Mouse (Mus musculus): Measurements from ENCODE around the gene Cnn1. TPM values are rescaled to one million over a fixed set of nuclear protein-coding genes. Genes with fewer than 3 reads are reported as not detected.
A peak's percentile ranks its signal among the peaks of the same experiment; 100 is the strongest.
"Not testable (repeated sequence)": the region's sequence is repeated elsewhere in the genome, so short reads cannot be mapped to it uniquely, and the experiment has no call there.

The Cnn1 gene
- polyA plus RNA-seq, 1 experiment from 2014 or later: 157 TPM

DNA sequence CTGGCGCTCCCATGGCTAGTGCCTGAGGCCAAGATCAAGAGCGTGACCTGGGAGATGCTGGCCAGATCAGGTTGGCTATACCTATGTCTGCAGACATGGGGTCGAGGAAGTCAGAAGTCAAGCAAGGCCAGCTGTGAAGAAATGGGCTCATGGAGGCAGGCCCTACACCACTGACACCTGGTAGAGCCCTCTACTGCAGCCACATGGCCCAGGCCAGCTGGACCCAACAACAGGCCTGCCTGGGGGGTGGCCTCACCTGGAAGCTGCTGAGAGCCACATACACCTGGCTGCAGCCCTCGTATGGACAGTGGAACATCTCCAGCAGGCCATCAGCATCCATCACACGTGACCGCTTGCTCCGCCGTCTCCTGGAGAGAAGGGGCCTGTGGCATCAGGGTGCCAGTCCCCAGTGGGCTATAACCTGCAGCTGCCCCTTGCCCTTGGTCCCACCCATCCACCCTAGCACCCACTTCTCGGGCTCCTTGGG lies 41.9 kb upstream of the Cnn1 start:
- peaks cover 7% of the 10 kb centered on the region for H3K4me1 ChIP-seq (replicated peaks)
- no peak overlapping the region for H3K9ac ChIP-seq
- no peak for ATAC-seq (replicated peaks; ENCODE audit: insufficient number of reproducible peaks, insufficient read depth, low FRiP score, low read depth)
- no peaks in the 10 kb centered on the region for H3K9me3 ChIP-seq (replicated peaks)
- peaks cover 43% of the 10 kb centered on the region for H3K27me3 ChIP-seq
- no peak overlapping the region for H3K4me2 ChIP-seq
- 88% methylated on average over 9 of the region's 9 CpGs for WGBS
- peaks cover 32% of the 10 kb centered on the region; the same call in 1 of the 2 replicates for H3K36me3 ChIP-seq
- no peak overlapping the region for H3K4me3 ChIP-seq
- H3K27ac ChIP-seq: no peak overlapping the region

DNA sequence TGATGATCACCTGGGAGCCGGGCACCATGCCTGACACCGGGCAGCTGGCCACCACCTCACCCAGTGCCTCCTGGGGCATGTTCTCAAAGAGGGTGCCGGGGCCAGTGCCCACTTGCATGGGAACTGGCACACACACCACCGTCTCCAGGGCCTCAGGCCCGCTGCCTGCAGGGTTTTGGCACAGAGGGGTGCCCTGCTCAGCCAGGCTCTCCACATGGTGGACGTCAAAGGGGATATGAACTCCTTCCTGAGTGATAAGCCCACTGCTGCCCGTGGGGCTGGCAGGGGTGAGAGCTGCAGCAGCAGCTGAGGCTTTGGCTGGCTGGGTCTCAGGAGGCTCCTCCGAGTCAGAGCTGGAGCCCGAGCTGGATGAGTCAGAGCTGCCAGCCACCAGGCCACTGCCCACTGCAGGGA lies 41.0 kb upstream of the Cnn1 start:
- H3K4me1 ChIP-seq (replicated peaks): peaks cover 7% of the 10 kb centered on the region
- H3K4me3 ChIP-seq: no peak overlapping the region
- no peak for ATAC-seq (replicated peaks; ENCODE audit: insufficient number of reproducible peaks, insufficient read depth, low FRiP score, low read depth)
- 84% methylated on average over 9 of the region's 9 CpGs for WGBS
- peaks cover 34% of the 10 kb centered on the region for H3K27me3 ChIP-seq
- no peak overlapping the region for H3K27ac ChIP-seq
- H3K36me3 ChIP-seq: peaks cover 32% of the 10 kb centered on the region; the same call in 1 of the 2 replicates
- no peak overlapping the region for H3K4me2 ChIP-seq
- H3K9me3 ChIP-seq (replicated peaks): no peaks in the 10 kb centered on the region
- H3K9ac ChIP-seq: no peak overlapping the region

DNA sequence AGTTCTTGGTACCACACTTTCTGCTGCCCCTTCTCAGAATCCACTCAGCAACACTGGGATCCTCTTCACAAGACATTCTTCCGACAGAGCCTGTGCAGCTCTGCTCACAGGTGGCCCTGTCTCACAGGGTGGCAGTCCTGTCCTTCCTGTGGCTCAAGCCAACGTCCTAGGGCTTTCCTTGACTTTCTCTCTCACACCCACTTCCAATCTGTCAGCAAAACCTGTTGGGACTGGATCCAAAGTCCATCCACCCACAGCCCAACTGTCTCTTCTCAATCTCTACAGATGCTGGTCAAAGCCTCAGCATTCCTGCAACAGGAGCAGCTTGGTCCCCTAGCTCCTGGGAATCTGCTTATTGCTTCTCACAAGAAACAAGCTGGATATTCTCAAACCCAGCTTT lies 37.7 kb upstream of the Cnn1 start:
- H3K27me3 ChIP-seq: peaks cover 2% of the 10 kb centered on the region; the same call in 1 of the 2 replicates
- peaks cover 53% of the 10 kb centered on the region for H3K36me3 ChIP-seq
- no peak overlapping the region for H3K27ac ChIP-seq
- H3K9ac ChIP-seq: no peak overlapping the region
- no peak overlapping the region for H3K4me2 ChIP-seq
- no peak for ATAC-seq (replicated peaks; ENCODE audit: insufficient number of reproducible peaks, insufficient read depth, low FRiP score, low read depth)
- H3K9me3 ChIP-seq (replicated peaks): no peaks in the 10 kb centered on the region
- no peak overlapping the region for H3K4me3 ChIP-seq
- 62% methylated on average over 2 of the region's 2 CpGs for WGBS
- H3K4me1 ChIP-seq (replicated peaks): no peaks in the 10 kb centered on the region

DNA sequence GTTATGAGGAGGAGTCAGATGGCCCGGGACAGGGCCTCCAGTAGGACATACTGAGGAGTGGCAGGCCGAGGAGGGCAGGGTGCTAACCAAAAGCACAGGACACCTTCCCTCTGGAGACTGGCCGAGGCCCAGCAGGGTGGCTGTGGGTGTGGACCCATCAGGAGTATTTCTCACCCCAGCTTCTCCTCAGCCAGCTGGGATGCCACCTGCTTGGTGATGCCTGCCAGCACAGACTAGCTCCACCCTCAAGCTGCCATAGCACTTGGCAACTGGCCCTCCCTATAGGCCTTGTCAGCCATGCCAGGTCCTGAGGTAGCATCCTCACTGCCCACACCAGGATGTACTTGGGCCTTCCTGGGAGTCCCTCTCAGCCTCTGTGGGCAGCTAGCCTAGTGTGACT lies 34.7 kb upstream of the Cnn1 start:
- Histone ChIP-seq H3K4me1 (replicated peaks) (0 out of 2 replicates have a peak, but pooled peaks cover 1% of the 10 kb centered on the region), H3K9me3 (replicated peaks) (no peaks in the 10 kb centered on the region), H3K4me3 (no peak overlapping the region), H3K27ac (no peak overlapping the region), H3K9ac (no peak overlapping the region), H3K4me2 (no peak overlapping the region), H3K27me3 (no peaks in the 10 kb centered on the region), H3K36me3 (peaks cover 39% of the 10 kb centered on the region)
- 0 out of 2 replicates have a peak, but pooled peaks have one; percentile 14 for ATAC-seq (replicated peaks; ENCODE audit: insufficient number of reproducible peaks, insufficient read depth, low FRiP score, low read depth)
- WGBS: 88% methylated on average over 3 of the region's 3 CpGs

DNA sequence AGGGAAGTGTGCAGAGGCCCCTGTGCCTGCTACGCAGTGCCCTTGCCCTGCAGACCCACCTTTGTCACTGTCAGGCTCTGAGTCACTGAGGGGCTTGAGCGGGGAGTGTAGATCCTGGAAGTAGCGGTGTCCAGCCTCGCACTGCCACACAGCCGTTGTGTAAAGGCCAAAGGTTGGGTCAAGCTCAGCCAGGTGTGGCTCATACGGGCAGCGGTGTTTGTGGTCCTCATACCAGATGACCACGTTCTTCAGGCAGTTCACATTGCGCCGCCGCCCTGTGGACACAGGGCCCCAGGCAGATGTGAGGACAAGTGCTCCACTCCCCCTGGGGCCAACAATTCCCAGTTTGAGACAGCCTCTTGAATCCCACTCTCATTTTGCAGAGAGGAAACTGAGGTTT lies 33.4 kb upstream of the Cnn1 start:
- no peak overlapping the region for H3K4me3 ChIP-seq
- no peak for ATAC-seq (replicated peaks; ENCODE audit: insufficient number of reproducible peaks, insufficient read depth, low FRiP score, low read depth)

DNA sequence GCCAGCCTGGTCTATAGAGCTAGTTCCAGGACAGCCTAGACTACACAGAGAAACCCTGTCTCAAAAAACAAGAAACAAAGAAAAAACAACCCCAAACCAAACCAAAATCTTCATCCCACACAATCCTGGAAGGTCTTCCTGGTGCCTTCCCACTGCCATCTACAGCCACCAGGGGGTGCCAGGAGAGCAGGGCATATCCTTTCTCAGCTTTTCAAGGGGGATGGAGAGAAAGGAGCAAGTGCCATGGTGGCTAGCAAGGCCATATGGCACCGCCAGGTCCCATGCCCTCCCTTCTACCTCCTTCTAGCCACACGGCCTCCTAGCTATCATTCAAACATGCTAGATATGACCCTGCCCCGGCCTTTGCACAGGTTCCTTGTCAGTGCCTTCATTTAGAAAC lies 32.6 kb upstream of the Cnn1 start:
- Histone ChIP-seq H3K36me3 (peaks cover 33% of the 10 kb centered on the region), H3K4me3 (no peak overlapping the region), H3K27me3 (no peaks in the 10 kb centered on the region), H3K9me3 (replicated peaks) (no peaks in the 10 kb centered on the region), H3K4me2 (no peak overlapping the region), H3K9ac (no peak overlapping the region), H3K4me1 (replicated peaks) (peaks cover 14% of the 10 kb centered on the region), H3K27ac (no peak overlapping the region)
- 75% methylated on average over 3 of the region's 3 CpGs for WGBS
- ATAC-seq (replicated peaks; ENCODE audit: insufficient number of reproducible peaks, insufficient read depth, low FRiP score, low read depth): no peak

More for the DNA sequence above, 33.4 kb upstream of the Cnn1 start:
- Histone ChIP-seq H3K27ac (no peak overlapping the region), H3K36me3 (peaks cover 36% of the 10 kb centered on the region), H3K4me1 (replicated peaks) (peaks cover 13% of the 10 kb centered on the region), H3K4me2 (no peak overlapping the region), H3K9me3 (replicated peaks) (no peaks in the 10 kb centered on the region), H3K9ac (no peak overlapping the region), H3K27me3 (no peaks in the 10 kb centered on the region)
- WGBS: 94% methylated on average over 11 of the region's 11 CpGs

DNA sequence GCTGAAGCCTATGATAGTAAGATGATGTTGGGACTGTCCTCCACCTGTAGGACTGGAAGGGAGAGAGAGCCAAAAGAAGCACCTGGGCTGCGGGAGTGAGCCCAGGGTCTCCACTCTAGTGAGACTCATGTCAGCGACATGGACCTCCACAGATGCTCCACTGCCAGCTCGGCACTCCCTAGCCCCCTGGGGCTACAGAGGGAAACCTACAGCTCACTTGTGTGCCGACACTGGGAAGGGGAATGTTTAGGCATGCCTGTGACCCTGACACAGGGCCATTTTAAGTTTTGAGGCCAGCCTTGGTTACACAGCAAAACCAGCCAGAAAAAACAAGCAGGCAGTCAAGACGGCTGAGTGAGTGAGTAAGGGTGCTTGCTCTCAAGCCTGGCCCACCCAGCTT lies 31.8 kb upstream of the Cnn1 start:
- no peak overlapping the region for H3K27ac ChIP-seq
- H3K27me3 ChIP-seq: no peaks in the 10 kb centered on the region
- no peaks in the 10 kb centered on the region for H3K9me3 ChIP-seq (replicated peaks)
- no peak overlapping the region for H3K4me2 ChIP-seq
- peaks cover 30% of the 10 kb centered on the region for H3K36me3 ChIP-seq
- H3K4me1 ChIP-seq (replicated peaks): peaks cover 17% of the 10 kb centered on the region
- H3K4me3 ChIP-seq: no peak overlapping the region
- 78% methylated on average over 5 of the region's 5 CpGs for WGBS
- no peak for ATAC-seq (replicated peaks; ENCODE audit: insufficient number of reproducible peaks, insufficient read depth, low FRiP score, low read depth)
- H3K9ac ChIP-seq: no peak overlapping the region

DNA sequence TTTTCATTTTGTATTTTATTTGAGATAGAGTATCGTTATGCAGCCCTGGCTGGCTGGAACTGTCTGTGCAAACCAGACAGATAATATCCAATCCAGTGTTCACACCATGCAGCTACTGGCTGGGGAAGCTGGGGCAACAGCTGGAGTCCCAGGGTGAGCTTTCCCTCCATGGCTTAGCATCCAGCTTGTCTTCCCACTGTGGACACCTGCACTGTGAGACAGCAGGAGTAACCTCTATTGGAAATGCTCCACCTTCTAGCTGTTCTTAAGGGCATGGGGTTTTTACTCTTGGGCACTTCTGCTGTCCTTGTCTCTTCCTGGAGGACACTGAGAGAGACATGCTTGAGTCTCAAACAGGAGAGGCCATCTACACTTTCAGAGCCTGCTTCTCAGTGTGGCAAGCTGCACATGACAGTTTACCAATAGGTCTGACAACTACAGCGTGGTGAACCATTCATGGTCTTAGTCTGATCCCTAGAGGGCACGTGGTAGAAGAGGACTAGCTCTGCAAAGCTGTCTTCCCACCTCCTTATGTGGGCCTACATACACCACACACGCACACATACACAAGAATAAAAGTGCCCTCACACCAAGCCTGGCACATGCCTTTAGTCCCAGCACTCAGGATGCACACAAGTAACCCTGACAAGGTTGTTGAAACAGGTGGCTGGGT lies 29.0 kb upstream of the Cnn1 start:
- H3K36me3 ChIP-seq: peaks cover 28% of the 10 kb centered on the region
- no peaks in the 10 kb centered on the region for H3K9me3 ChIP-seq (replicated peaks)
- H3K4me3 ChIP-seq: peak overlapping the region; percentile 90
- peak overlapping the region; percentile 100 for H3K27ac ChIP-seq
- peak overlapping the region; percentile 91 for H3K9ac ChIP-seq
- H3K4me2 ChIP-seq: peak overlapping the region; percentile 70
- 66% methylated on average over 4 of the region's 4 CpGs for WGBS
- H3K4me1 ChIP-seq (replicated peaks): peaks cover 17% of the 10 kb centered on the region
- ATAC-seq (replicated peaks; ENCODE audit: insufficient number of reproducible peaks, insufficient read depth, low FRiP score, low read depth): no peak
- no peaks in the 10 kb centered on the region for H3K27me3 ChIP-seq

DNA sequence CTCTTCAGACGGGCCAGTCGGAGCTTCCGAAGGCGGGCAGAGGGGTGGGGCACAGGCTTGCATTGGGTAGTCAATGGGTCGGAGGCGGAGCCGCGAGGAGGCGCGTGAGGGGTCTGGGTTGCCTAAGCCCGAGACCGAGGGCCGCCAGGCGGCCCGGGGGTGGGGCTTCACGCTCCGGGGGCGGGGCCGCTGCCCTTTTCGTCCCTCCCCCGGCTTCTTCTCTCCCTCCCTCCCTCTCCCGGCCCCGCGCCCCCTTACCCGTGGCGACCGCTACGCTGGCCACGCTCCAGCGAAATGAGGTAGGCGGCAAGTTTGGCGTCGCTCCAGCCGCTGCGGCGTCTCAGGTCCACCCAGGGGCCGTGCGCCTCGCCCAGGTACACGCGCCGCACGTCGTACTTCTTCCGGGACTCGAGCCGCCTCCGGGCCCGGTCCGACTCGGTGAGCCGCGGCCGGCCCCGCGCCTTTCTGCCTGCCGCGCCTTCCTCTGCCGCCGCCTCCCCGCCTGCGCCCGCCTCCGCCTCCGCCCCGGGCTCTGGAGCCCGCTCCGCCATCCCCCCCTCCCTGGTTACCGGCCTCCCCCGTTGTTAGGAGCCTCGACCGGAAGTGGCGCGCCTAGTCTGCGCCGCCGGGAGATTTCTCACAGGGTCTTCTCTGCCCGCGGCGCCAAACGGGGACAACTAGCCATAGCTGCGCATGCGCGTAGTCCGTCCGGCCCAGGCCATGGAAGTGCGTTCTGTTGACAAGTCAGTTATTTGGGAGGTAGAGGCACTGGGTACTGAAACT lies 28.0 kb upstream of the Cnn1 start, which contains the start of the genes Gm49318 and Zfp653:
Gm49318 (minus strand) TSS at position 469 of the 783 bp plus-strand sequence.
Zfp653 (minus strand) TSS at position 586 of the 783 bp plus-strand sequence.
- peak within 1 kb of the TSS; percentile 100 for H3K27ac ChIP-seq
- H3K9ac ChIP-seq: peak within 1 kb of the TSS; percentile 91
- H3K4me3 ChIP-seq: peak within 1 kb of the TSS; percentile 90
- WGBS: under 1% methylated on average over 84 of the region's 87 CpGs
- no peaks in the 10 kb centered on the region for H3K9me3 ChIP-seq (replicated peaks)
- H3K36me3 ChIP-seq: peaks cover 21% of the 10 kb centered on the region; the same call in 1 of the 2 replicates
- peaks cover 17% of the 10 kb centered on the region for H3K4me1 ChIP-seq (replicated peaks)
- peak within 1 kb of the TSS; percentile 70 for H3K4me2 ChIP-seq
- peak; percentile 96 for ATAC-seq (replicated peaks; ENCODE audit: insufficient number of reproducible peaks, insufficient read depth, low FRiP score, low read depth)
- H3K27me3 ChIP-seq: no peaks in the 10 kb centered on the region

DNA sequence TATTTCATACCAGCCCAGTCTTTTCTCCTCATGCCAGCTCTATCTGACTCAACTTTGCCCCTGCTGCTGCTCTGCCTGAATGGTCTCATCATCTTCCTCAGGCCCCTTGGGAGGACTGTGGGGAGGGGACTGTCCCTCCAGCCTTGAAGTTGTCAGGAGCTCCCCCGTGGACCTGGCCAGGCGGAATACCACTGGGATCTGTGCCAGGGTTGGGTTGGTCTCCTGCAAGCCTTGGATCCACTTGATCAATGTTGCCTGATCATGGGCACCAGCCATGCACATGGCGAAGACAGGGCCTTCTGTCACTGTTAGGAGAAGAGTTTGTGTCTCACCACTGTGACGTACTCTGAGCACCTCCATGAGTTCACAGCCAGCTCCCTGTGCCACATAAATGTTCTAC lies 26.7 kb upstream of the Cnn1 start:
- peaks cover 17% of the 10 kb centered on the region for H3K4me1 ChIP-seq (replicated peaks)
- H3K27me3 ChIP-seq: no peaks in the 10 kb centered on the region
- H3K4me3 ChIP-seq: no peak overlapping the region
- H3K9me3 ChIP-seq (replicated peaks): no peaks in the 10 kb centered on the region
- no peak for ATAC-seq (replicated peaks; ENCODE audit: insufficient number of reproducible peaks, insufficient read depth, low FRiP score, low read depth)
- WGBS: 93% methylated on average over 4 of the region's 4 CpGs
- H3K27ac ChIP-seq: no peak overlapping the region
- H3K4me2 ChIP-seq: no peak overlapping the region
- H3K9ac ChIP-seq: no peak overlapping the region
- peaks cover 29% of the 10 kb centered on the region; the same call in 1 of the 2 replicates for H3K36me3 ChIP-seq

DNA sequence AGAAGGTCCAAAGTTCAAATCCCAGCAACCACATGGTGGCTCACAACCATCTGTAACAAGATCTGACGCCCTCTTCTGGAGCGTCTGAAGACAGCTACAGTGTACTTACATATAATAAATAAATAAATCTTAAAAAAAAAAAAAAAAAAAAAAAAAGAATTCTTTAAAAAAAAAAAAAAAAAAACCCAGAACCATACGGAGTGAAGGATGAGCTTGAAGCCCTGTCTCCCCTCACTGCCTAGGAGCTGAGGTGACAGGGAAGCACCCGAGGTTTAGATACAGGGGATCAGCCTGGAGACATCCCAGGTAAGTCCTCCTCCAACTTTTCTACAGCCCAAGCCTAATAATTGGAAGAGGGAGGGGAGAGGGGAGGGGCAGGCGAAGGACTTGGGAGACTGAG lies 23.2 kb upstream of the Cnn1 start:
- H3K27me3 ChIP-seq; H3K9me3 ChIP-seq (replicated peaks); H3K4me2 ChIP-seq; H3K4me1 ChIP-seq (replicated peaks); H3K27ac ChIP-seq; H3K9ac ChIP-seq; ATAC-seq (replicated peaks; ENCODE audit: insufficient number of reproducible peaks, insufficient read depth, low FRiP score, low read depth); H3K4me3 ChIP-seq: not testable (repeated sequence)
- WGBS: 86% methylated on average over 5 of the region's 5 CpGs
- H3K36me3 ChIP-seq: peaks cover 20% of the 10 kb centered on the region; the same call in 1 of the 2 replicates

All from heart, embryonic 15.5 days (tissue).